Mouse (Mus musculus) naive thymus-derived CD4-positive, alpha-beta T cell, adult 2 months (primary cell): ENCODE measurements around the gene Cfap65.
A peak's percentile ranks its signal among the peaks of the same experiment; 100 is the strongest.

Experiments
- DNase-seq: peaks from one replicate; pipeline ENCODE4 v3.0.0-alpha.2; 2011; ENCODE audit warnings: low read depth

The Cfap65 gene

DNA sequence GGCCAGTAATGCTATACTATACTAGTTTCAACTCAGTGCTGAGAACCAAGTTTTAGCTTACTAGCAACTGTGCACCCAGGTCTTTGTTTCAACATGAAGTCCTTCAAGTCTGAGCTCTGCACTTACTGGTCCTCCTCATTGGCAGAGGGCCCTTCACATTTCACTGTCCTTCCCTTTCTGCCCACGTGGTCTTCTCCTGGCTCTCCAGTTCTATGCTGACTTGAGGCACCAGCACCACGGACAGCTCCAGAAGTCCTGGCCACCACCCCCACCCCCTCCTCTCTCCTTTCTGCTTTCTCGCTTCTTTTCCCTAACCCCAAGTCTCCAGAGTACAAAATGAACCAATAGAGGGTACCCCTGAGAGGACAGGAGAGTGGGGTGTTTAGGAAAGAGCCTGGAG, 4.4 kb upstream of the Cfap65 start:
- DNase-seq, result no peak

DNA sequence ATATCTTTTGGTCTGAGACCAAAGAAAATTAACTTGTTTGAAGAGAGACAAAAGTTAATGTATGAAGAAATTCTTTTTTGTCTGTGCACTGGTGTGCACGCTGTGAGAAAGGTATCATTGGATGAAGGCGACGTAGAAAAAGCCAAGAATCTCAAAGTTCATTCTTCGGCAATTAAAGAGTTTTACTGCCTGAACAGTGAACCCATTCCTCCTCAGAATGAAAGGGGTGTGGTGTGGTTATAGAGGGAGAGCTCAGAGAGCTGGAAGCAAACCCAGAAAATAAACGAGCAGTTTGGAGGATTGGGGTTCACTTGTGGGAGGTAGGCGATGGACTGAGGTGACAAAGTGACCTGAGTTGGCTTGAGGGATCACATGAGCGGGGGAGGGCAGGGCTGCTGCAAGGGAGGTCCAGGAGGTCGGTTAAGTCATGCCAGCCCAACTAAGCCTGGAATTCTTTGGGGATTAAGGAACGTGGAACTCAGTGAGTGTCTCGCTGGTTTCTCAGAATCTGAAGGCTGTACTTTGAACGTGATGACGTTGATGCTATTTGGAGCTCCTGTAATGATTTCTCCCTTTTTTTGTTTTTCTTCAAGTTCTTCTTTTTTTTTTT, 927 bp upstream of the Cfap65 start:
- no peak for DNase-seq

DNA sequence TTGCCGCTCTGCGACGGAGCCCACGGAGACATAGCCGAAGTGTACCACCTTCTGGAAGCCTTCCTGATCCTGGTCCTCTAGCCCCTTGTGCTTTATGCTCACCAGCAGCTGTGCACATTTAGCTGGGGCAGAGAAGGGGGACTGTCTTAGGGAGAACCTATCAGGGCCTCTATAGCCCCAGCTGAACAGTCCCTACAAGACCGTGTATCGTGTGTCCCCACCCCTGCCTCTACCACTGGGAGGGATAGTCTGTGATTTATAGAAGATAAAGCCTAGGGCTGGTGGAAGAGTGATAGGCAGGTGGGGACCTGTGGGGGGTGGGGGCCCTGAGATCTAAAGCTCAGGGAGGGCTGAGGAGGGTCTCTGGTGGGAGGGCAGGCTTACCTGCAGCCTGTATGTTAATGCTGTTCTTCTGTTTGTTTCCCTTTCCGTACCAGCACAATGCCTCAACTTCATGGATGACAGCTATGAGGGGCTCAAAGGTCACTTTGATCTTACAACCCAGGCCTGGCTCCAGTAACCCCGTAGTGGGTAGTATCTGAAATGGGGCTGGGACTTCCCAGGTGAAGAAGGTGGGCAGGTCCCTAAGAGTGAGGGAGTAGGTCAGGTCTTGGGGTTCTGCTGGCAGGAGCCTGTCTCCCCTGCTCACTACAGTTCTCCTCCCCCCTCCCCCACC, 7.6 kb downstream of the Cfap65 start:
- no peak for DNase-seq

DNA sequence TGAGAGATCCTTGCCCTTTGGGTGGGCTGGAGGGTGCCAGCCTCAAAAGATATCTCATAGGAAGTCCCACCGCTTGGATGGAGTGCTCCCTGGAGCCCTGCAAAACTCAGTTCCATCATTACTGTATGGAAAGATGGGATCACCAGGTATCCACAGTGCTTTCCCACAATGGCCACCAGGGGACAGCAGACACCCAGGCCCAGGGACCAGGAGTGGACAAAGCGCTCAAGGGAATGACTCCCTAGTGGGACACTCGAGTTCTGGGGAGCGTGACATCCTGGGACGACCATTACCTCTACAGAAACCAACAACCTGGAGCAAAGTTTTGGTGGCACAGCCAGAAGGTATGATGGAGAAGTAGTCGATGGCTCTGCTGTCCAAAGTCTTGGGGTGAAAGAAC, 8.7 kb downstream of the Cfap65 start:
- no peak for DNase-seq

DNA sequence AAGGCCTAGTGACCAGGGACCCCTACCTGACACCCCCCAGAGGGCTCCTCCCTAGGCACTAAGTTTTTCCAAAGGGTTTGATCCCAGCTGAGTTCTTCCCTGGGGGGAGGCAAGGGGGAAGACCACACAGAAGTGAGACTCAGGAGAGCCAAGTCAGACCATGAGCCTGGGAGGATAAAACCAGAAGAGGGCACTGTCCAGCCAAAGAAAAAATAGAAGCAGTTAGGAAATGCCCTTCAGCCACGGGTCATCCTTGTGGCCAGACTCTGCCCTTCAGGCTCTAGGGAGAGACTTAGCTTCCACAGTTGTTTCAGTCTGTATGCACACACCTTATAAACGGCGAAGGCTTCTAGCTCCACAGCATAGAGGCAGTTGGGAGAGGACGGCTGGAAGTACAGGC, 10.9 kb downstream of the Cfap65 start:
- DNase-seq, result no peak

DNA sequence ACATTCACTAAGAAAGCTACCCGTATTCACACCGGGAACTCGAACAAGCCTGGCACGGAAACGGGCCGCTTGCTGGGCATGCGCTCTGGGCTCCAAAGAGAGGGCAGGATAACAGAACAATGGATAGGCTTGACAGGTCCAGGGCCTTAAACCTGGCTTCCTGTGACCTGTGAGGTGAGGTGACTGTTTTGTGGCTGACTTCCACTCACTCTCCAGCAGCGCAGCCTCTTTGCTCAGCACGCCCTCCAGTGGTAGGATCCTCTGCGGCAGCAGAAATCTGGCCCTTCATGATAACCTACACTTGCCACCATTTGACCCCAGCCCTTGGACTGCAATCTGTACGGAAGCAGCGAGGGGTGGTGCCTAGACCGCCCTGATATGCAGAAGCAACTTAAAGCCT, 19.7 kb downstream of the Cfap65 start:
- no peak for DNase-seq

DNA sequence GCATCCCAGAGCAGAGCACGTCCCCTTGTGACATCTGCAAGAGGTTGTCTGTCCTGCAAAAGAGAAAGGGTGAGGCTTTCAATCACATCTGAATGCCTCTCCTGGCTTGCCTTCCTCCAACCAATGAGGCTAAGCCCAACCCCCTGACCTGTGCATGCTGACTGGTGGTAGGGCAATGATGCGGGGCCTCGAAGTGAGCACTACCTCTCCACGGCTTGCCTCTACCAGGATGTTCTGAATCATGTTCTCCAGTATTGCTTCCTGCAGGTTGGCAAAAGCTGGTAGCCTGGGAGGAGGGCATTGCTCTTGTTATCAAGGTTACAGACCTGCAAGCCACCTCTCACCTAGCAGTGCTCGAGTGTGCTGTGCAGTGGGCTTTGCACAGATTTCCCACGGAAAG, 33.2 kb downstream of the Cfap65 start:
- DNase-seq, result no peak

DNA sequence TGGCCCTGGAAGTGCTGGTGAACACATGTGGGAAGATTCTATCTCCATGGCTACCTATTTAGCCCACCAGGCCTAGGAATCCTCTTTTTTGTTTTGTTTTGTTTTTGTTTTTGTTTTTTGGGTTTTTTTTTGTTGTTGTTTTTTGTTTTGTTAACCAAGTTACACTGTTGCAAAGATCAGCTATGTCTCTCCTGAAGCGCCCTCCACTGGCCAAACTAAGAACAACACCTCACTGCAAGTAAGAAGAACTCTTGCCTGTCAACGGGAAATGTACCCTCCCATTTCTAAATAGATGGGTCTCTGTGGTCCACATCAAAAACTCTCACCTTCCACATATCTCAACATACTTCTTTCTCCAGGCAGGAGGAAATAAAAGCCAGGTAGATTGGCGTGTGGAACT, 33.7 kb downstream of the Cfap65 start:
- peak; percentile 36 for DNase-seq

DNA sequence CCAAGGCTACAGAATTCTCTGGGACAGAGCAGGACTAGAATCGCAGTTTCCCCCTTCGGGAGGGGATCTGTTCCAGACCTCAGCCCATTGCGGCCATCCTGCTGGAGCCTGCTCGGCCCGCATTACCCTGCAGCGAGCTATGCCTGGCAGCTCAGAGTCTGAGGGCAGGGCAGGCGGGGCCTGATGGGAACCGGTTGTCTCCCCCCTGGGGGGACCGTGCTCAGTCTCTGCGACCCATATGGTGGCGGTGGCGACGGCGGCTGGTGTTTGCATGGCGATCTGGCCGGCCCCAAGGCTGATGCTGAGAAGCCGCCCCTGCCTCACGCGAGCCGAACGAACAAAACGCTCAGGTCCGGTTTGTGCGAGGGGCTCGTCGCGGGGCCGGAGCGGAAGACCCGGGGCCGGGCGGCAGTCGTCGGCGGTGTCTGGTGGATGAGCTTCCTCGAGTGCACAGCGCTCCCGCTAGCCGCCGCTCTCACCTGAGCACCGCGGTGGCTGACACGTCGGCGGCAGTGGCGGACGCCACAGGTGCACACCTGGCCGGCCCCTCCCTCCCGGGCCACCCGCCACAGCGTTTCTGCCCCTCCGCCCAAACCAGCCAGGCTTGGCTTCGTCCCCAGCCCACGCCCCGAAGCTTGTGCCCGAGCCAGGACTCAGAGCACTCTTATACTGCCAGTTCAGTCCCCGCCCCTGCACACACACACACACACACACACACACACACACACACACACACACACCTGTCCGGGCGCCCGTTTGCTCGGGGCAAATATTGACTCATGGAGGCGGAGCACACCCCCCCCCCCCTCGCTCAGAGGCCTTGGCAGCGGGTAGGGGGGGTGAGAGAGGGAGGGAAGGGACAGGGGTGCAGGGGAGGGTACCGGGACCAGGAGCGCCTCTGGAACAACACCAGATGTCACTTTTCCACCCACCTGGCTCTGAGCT, 34.8 kb downstream of the Cfap65 start:
- DNase-seq, result no peak

DNA sequence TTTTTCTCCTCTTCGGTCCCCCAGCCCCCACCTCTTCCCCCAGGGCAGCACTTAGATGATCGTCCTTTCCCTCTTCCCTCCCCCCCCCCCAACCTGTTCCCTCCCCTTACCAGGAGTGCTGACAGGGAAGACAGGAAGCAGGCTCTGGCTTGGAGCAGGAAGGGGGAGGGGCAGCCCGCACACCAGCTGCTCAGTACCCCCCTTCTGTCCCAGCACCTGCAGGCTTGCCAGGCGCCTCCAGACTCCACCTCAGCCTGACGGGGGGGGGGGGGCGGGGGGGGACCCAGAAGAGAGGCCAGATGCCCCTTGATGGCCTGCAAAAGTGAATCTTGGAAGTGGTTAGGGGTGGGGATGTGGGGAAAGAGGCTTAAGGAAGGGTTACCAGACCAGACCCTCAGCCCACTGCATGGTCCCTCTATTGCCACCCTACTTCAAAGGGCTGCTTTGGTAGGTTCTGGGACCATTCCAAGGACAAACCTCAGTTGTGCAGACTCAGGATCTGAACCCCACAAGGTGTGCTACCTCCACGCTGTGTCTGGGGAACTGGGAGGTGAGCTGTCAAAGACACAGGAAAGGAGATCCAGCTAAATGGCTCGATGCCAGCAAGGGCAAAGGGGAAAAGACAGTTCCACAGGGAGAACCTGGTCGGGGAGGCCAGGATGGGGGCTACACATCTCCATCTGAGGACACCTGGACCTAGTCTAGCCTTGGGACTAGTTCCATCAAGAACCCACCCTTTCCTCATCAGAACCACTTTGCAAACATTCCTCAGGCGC, 36.6 kb downstream of the Cfap65 start:
- DNase-seq, result no peak

DNA sequence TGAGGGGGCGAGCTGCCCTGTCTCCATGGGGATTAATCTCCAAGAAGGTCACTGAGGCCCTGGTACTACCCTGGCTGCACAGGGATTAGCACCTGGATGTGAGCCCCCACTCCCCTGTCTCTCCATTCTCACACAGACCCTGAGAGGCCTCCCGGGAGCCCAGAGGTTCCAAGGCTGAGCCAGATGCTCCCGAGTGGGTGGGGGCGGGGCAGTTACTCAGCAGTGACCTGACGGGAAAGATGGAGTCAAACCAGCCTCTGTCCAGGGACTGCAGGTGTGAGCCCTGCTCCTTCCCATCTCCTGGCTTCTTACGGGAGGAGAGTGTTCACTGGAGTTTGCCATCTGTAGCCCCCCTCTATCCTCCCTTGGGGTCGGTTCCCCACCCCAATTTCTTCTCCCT, 37.4 kb downstream of the Cfap65 start:
- DNase-seq, result no peak

DNA sequence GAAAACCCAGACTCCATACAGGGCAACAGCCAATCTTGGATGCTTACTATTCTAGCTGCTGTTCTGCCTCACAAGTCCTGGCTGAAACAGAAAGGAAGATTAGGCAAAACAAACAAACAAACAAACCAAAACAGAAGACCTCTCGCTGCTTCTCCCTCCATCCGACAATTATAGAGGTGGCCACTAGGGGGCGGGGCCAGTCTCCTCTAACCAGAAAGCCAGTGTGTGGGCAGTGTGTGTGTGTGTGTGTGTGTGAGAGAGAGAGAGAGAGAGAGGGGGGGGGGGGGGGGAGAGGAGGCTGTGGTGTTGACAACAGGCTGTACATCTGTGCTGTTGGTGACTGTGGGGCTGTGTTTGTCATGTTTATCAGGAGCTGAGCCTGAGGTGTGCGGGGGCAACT, 40.4 kb downstream of the Cfap65 start:
- DNase-seq, result peak; percentile 51

DNA sequence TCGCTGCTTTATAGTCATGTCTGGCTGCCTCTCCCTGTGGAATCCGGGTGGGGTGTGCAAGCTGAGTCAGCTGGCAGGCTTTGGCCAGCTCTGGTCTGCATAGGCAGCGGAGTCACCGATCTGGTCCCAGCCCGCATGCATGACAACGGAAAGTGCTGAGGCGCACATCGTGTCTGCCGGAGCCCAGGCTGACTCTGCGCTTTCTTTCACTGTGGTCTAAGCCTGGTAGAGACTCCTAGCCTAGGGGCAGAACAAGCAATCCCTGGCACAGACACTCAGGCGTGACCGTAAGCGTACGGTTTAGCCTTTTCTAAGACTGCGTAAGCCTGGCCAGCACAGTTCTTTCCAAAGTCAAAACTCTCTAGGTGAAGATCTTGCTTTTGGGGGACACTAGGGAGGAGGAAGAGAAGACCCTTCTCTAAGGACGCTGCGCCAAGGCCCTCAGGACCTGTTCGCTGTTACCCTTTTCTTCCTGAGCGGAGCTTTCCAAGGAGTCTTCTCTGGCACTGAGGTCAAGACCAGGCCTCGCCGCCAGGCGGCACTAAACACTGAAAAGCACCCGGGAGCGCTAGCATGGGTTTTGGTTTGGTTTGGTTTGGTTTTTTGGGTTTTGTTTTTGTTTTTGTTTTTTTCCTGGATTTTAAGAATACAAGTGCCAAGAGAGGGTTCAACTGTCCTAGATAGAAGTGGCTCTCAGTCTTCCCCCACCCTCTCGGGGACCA, 42.1 kb downstream of the Cfap65 start, which contains the start of gene Cryba2:
Gene Cryba2, minus strand, starts transcription at position 10 of the 722 bp plus-strand sequence.
- no peak for DNase-seq

DNA sequence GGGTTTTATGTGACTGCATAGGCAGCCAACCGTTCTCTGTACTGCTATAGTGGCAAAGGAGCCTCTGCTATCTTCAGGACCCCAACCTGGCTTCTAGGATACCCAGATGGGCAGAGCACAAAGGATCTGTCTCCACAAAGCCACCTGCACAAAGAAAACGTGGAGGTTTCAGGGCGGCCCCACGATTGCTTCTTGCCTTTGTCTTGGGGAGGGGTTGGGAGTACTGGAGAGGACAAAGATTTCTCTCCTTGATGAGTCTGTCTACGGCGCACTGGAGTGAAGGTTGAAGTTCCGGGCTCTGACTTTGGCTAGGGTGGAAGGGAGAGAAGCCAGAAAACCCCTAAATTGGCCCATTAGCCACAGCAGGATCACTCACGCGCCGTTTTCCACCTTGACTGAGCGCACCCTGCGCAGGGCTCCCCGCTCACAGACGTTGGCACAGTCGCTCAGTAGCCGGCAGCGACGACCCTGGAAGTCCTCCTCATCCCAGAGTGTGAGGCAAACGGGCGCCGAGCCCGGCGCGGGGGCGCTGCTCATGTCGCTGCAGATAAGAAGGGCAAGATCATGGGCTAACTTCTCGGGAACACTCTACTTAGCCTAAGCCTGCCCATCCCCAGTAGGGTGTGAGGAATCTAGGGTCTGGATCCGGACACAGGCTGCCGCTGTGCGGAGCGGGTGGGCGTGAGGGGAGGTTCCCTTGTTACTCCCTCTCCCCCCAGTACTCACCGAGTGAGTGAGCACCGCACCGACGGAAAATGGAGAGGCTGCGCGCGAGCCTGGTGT, 42.9 kb downstream of the Cfap65 start:
- no peak for DNase-seq

DNA sequence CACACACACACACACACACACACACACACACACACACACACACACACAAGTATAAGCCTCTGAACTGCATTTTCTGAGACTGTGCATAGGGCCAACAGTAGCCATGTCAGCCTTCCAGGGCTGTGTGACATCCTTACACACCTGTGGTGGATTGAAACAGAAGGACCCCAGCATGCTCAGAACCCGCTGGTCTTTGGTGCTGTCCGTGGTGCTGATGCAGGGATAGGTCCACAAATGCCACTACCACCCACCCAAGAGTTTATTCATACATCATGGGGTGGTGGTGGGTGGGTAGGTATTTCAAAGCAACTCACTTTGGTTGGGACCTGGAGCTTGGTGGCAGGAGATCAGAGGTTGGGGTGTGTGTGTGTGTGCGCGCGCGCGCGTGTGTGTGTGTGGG, 43.9 kb downstream of the Cfap65 start:
- DNase-seq, result no peak

DNA sequence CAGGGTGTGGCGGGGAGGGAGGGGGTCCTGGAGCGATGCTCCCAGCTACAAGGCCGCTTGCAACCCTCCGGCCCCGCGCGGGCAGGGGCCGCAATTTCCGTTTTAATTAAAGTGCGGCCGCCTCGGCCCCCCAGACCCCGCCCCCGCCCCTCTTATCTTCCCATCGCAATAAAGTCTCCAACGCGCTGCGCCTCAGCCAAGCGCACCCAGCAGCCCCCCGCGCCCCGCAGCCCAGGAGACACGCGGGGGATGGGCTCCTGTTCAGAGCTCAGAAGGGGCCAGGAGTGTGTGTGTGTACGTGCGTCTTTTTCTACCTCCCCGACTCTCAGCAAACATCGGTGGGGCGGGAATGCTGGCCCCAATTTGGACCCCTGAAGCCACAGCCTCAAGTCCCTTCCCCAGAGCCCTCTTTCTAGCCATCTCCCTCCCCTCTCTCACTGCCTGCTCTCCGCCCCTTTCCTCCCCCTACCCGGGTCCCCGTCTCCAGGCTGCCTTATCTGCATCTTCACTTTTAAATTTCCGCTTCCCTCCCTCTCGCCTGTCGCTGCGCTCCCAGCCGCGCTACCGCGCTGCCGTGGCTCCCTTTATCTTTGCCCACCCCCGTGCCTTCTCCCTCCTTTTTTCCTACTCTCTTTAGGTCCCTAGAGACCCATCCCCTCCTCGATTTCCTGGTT, 49.9 kb downstream of the Cfap65 start, which contains the start of gene Fev:
Gene Fev, minus strand, starts transcription at position 51 of the 674 bp plus-strand sequence.
- DNase-seq, result no peak

DNA sequence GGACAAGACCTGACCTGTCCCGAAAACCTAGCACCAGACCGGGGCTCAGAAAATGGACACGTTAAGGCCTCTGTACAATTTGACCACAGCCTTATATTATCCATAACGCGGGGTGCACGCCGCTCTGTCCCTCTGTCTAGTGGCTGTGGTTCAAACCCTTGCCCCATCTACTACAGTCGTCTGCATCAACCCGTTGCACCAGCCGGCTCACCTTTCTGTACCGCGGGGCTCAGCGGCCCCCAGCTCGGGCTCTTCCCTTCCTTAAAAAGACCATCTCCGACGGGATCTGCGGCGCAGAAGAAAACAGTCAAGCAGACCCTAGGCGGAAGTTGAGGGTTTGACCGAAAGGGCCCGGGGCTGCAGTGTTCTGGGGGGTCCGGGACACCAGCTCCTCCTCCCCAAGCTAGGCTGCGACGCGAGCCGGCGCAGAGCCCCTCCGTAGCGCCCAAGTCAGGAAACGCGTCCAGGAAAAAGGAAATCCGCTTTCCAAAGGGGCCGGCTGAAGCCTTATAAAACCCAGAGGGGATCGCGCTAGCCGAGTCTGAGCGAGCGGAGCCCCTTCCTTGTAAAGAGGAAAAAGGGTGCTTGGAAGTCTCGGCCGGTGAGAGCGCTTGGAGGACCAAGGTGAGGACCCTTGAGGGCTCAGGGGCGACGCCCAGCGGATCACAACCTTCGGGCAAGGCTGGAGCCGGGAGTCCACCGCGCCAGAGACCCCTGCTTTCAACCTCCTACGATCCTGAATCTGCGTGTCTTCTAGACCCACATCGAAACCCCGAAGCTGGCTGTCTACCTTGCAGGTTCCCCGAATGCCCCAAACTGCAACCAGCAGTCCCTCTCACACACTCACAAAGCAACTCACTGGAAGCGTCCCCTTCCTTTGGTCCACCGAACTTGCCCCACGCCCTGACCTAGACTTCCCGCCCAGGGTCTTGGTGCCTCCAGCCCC, 50.9 kb downstream of the Cfap65 start:
- DNase-seq, result no peak

DNA sequence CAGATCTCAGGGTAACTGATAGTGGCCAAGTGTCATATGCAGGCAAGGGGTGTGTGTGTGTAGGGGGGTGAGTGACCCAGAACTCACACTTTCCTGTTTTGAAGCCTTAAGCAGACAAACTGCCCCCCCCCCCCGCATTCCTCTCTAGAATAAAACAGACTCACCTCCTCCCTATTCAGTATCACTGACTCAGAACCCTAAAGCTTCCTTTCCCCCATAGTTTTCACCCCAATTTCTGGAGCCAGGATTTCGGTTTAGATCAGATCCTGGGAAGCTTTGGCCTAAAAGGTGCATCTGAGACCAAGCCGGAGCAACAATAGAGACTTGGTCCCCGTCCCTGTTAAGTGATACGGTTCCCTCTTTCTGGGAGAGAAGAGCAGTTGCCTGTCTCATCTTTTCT, 52.0 kb downstream of the Cfap65 start:
- no peak for DNase-seq

DNA sequence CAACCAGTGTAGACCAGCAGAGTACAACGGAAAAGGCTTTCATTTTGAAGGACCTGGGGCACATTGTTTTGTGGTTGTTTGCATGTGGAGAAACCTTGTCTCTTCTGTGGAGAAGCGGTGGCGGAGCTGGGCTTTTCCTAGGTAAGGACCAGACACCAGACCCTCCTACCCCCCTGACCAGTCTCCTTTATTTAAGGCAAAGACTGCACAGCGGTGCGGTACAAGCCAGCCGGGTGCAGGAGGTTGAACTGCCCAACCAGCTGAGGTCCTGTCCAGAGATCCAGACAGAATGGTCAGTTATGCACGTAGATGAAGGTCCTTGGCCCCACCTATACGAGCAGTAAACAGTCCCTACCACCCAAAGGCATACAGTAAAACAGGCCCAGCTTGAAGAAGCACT, 52.6 kb downstream of the Cfap65 start:
- DNase-seq, result no peak
